Mouse (Mus musculus) layer of hippocampus, postnatal 25 days (tissue): ENCODE results near the gene Sptlc2. TPM values are rescaled to one million over a fixed set of nuclear protein-coding genes. Genes with fewer than 3 reads are reported as not detected.

Experiments used
- DNase-seq, 2 experiments: peaks; one replicate each; pipeline ENCODE4 v3.0.0; 2022; ENCODE audit warnings: mixed read lengths in 2 of 2, low spot score in 1 of 2; ENCODE audit errors: extremely low spot score in 1 of 2
- total RNA-seq, 2 experiments: library from RNA; stranded (reverse); gene quantifications; 2 replicates each; pipeline ENCODE4 v1.2.3; 2021

The Sptlc2 gene
- total RNA-seq, 2 experiments from 2014 or later, result 30.8 to 41.6 TPM

DNA sequence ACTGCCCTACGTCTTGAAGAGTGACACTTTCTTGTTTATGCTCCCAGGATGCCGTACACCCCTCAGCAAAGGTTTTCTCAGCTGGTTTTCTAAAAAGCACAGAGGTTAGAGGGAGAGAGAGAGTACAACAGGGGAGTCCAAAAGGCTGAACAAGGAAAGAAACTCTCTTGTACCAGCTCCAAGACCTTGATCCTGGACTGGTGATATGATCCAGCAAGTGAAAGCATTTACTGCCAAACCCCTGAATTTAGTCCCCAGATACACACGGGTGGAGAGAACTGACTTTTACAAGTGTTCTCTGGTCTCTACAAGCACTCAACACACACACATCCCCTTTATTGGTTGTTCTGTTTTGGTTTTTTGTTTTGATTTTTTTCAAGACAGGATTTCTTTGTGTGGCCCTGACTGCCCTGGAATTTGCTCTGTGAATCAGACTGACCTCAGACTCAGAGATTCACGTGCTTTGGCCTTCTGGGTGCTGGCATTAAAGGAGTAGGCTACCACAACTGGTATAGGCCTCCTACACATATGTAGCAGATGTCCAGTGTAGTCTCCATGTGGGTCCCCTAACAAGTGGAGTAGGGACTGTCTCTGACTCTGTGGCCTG, 9.8 kb upstream of the Sptlc2 start:
- no peak for DNase-seq

- no peak for DNase-seq
Observed at GRCm38 (mm10) chr12:87397126-87397525, 9.0 kb upstream of the Sptlc2 start.

GRCm38 (mm10) chr12:87394316-87394715, 6.2 kb upstream of the Sptlc2 start:
- no peak for DNase-seq

GRCm38 (mm10) chr12:87393447-87394145, 5.4 kb upstream of the Sptlc2 start:
- no peak for DNase-seq

DNA sequence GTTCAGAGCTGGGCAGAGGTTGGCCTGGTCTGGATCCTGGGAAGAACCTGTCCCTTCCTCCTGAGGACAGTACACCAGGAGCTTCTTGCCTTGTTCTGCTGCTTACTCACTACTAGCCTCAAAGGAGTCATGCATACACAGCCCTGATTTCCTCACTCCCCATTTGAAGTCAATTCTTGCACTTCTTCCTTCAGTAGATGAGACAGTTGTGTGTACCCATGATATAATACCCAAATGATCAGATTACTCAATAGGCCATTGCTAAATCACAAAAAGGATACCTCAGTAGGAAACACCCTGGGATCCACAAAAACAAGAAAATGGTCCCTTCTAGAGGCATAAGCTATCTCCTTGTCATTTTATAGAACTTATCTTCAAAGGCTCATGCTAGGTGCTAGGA, 3.2 kb upstream of the Sptlc2 start:
- no peak for DNase-seq

GRCm38 (mm10) chr12:87389231-87389630, 1.1 kb upstream of the Sptlc2 start:
- DNase-seq, result no peak

DNA sequence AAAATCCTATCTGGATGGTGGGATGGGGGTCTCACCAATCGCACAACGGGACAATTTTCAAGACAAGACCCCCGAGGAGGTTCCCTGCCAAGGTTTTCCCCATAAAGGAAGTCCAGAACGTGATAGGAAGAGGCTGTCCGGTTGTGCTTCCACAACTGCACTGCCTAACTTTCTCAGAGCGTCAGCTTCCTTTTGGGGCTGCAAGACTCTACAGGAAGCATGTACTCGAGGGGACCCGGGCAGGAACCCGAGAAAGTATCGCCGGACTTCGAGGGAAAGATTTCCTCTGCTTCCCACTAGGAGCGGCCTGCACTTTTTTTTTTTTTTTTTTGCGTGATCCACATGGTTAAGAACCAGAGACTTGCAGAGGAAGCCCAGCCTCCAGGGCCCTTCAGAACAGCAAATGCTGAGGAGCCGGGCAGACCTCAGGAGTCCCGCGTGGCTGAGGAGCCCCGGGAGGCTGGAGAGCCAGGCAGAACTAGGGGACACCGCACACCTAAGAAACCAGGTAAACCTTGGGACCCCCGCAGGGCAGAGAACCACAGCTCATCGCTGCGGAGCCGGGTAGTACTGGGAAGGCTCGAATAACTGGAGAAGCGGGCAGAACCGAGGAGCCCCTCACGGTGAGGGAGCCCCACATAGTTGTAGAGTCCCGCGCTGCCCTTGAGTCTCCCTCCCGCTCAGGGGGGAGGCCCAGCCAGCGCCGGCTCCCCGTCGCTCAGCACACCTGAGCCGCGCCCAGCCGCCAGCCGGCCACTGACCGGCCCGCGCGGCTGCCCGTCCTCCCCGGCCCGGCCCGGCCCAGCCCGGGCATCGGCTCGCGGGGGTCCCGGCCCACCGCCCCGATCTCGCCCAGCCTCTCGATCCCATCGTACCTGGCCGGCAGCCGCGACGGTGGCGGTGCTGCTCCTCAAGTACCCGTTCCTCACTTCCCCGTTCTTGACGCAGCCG, 709 bp downstream of the Sptlc2 start:
- DNase-seq, result peak; percentile 18 to 29

DNA sequence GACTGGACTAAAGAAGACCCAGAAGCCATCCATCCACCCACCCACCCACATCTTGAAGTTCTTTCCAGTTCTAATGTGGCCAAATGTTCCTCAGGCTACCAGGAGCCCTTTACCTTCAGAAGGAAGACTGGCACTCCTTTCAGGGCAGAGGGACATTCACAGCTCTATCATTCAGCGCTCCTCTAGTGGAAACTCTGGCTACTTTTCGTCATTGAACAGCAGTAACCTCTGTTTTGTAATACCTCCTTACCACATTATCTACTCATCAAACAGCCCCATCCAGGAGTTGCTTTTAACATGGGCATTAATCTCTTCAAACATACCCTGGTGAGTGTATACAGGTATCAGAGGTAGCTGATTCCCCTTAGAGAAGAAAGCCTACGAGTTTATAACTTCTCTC, 3.1 kb downstream of the Sptlc2 start:
- DNase-seq, result no peak

DNA sequence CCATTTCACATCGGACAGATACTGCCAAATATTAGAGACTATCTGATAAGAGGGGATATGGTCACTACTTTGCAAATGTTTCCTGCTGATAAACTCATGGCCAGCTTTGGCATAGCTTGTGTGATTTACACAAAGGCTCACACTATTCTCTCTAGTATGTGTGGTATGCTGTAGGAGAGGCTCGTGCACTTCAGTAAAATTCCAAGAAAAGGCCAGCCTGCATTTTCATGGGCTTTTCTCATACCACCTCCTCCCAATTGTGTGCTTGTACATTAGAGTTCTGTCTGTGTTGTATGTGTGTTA, 6.8 kb downstream of the Sptlc2 start:
- no peak for DNase-seq

DNA sequence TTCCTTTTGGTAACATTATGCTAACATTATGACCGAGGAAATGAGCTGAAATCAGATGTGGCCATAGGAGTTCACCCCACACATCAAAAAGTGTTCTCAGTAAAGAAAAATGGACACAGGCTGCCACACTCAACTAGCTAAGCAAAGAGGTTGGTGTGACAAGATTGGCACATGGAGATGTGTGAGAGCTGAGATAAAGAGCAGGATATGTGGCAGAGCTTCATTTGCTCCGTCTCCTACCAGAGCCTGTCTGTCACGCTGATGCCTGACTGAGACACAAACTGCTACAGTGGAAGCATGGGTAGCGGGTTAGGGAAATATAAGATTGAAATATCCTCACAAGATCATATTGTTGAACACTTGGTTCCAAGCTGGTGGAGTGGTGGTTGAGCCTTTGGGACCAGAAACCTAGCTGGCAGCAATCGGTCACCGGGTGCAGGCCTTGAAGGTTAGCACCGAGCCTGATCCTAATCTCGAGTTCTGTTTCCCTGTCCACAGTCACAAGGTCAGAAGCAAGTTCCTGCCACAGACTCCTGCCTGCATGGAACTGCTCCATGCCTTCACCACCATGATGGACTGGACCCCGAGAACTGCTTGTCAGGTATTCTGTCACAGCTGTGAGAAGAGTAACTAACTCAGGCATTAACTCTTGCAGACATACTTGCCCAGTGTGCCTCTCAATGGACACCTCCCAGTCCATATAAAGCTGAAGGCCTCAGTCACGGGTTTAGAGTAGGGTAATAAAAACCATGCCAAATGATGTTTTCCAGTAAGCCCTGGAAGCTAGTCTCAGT, 7.4 kb downstream of the Sptlc2 start:
- no peak for DNase-seq

DNA sequence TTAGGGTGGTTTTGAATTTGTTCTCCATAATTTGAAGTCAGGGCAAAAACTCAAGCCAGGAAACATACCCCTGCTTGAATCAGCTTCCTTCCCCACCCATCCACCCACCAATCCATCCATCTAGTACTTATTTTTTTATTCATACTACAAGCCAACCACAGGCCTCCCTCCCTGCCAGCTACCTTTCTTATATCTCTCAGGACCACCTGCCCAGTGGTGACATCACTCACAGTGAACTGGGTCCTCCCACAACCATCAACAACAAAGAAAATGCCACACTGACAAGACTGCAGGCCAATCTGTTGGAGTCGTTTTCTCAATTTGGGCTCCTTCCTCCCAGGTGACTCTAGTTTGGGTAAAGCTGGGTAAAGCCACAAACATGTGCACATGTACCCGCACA, 8.7 kb downstream of the Sptlc2 start:
- DNase-seq, result no peak

GRCm38 (mm10) chr12:87374159-87374558, 14.0 kb downstream of the Sptlc2 start:
- no peak for DNase-seq

- DNase-seq, result no peak
Observed at GRCm38 (mm10) chr12:87369319-87369718, 18.8 kb downstream of the Sptlc2 start.

DNA sequence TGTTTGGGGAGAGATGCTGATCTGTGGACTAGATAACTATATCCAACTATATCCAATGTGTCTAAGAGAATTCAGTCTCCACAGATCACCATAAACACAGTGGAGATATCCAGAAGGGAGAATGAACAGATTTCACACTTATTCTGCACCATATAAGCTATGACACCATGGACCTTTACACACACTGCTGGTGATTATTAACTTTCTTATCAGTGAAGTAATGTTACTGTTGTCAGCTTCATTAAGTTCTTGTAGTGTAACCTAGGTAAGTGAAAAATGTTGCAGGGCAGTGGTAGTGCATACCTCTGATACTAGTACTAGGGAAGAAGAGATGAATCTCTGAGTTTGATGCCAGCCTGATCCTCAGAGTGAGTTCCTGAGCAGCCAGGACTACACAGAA, 20.1 kb downstream of the Sptlc2 start:
- no peak for DNase-seq

GRCm38 (mm10) chr12:87365676-87366075, 22.5 kb downstream of the Sptlc2 start:
- DNase-seq, result no peak

- no peak for DNase-seq
Observed at GRCm38 (mm10) chr12:87362111-87362510, 26.0 kb downstream of the Sptlc2 start.

- DNase-seq, result no peak
Observed at GRCm38 (mm10) chr12:87348029-87348428, 40.1 kb downstream of the Sptlc2 start.

DNA sequence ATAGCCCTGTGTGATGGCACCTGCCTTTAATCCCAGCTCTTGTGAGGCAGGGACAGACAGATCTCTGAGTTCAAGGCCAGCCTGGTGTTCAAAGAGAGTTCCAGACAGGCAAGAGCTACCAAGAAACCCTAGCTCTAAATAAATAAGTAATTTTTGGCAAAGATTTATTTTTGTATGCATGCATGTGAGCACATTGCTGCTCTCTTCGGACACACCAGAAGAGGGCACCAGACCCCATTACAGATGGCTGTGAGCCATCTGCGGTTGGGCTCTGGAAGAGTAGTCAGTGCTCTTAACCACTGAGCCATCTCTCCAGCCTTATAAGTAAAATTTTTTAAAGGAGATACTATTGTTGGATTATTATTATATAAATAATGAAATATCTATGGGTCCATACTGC, 40.6 kb downstream of the Sptlc2 start:
- no peak for DNase-seq

- no peak for DNase-seq
Observed at GRCm38 (mm10) chr12:87343084-87343605, 45.0 kb downstream of the Sptlc2 start.

GRCm38 (mm10) chr12:87338082-87338481, 50.1 kb downstream of the Sptlc2 start:
- DNase-seq, result no peak
